Mouse (Mus musculus): ENCODE results near the gene Tbxa2r. TPM values are rescaled to one million over a fixed set of nuclear protein-coding genes. Genes with fewer than 3 reads are reported as not detected.

The Tbxa2r gene
- polyA plus RNA-seq, 2 experiments: 9.2 to 10.8 TPM

- Histone ChIP-seq H3K9me3 (ENCODE audit: control insufficient read depth, low read length) (no peaks in the 10 kb centered on the region), H3K4me1 (ENCODE audit: control insufficient read depth, insufficient read depth, low read length) (peaks cover 8% of the 10 kb centered on the region), H3K36me3 (ENCODE audit: control insufficient read depth, insufficient read depth, low read length) (peaks cover 34% of the 10 kb centered on the region), H3K4me3 (replicated peaks; ENCODE audit: low read length) (peak within 1 kb of the TSS; percentile 94), H3K27me3 (ENCODE audit: control insufficient read depth, insufficient read depth, low read length) (no peaks in the 10 kb centered on the region), H3K27ac (replicated peaks; ENCODE audit: low read depth, low read length) (peak within 1 kb of the TSS; percentile 78), H3K4me2 (replicated peaks; ENCODE audit: low read depth, low read length, severe bottlenecking) (peak within 1 kb of the TSS; percentile 86), H3K9ac (ENCODE audit: low read depth, low read length, severe bottlenecking) (peak within 1 kb of the TSS; percentile 84)
- DNase-seq (ENCODE audit: low spot score) (peak; percentile 98), ATAC-seq (ENCODE audit: low FRiP score, low read depth) (peak; percentile 93)
- peak; percentile 84; the same call in 1 of the 2 replicates for TF ChIP-seq POLR2A (IDR thresholded peaks at IDR 0.05; ENCODE audit: borderline replicate concordance, extremely low read depth, insufficient read depth, insufficient read length)
- WGBS: 6% methylated on average over 52 of the region's 54 CpGs
Measured at GRCm38 (mm10) chr10:81383802-81384604, 55.5 kb downstream of the Tbxa2r start, which contains the start of the genes Dohh and Gm48551. Gene Dohh, plus strand, starts transcription at chr10:81384428. Gene Gm48551, plus strand, starts transcription at chr10:81384466.

GRCm38 (mm10) chr10:81384605-81384982, 56.1 kb downstream of the Tbxa2r start:
- no peak for DNase-seq (ENCODE audit: low spot score)
- peak; percentile 13; the same call in 1 of the 2 replicates for ATAC-seq (ENCODE audit: low FRiP score, low read depth)
- no peaks in the 10 kb centered on the region for H3K27me3 ChIP-seq (ENCODE audit: control insufficient read depth, insufficient read depth, low read length)
- no peak for TF ChIP-seq POLR2A (IDR thresholded peaks at IDR 0.05; ENCODE audit: borderline replicate concordance, extremely low read depth, insufficient read depth, insufficient read length)
- H3K27ac ChIP-seq (replicated peaks; ENCODE audit: low read depth, low read length): peak overlapping the region; percentile 78
- peak overlapping the region; percentile 94 for H3K4me3 ChIP-seq (replicated peaks; ENCODE audit: low read length)
- peak overlapping the region; percentile 84 for H3K9ac ChIP-seq (ENCODE audit: low read depth, low read length, severe bottlenecking)
- peaks cover 10% of the 10 kb centered on the region for H3K4me1 ChIP-seq (ENCODE audit: control insufficient read depth, insufficient read depth, low read length)
- H3K9me3 ChIP-seq (ENCODE audit: control insufficient read depth, low read length): no peaks in the 10 kb centered on the region
- 6% methylated on average over 19 of the region's 19 CpGs for WGBS
- H3K36me3 ChIP-seq (ENCODE audit: control insufficient read depth, insufficient read depth, low read length): peaks cover 38% of the 10 kb centered on the region
- peak overlapping the region; percentile 86 for H3K4me2 ChIP-seq (replicated peaks; ENCODE audit: low read depth, low read length, severe bottlenecking)

Other genes with a start within 250 kb of the Tbxa2r start
Only the 30 nearest of the 33 such genes appear.
- 165 and 176 TPM in 2 replicates for gene Map2k2, start 222.8 kb upstream of the Tbxa2r start, polyA plus RNA-seq (2012; rRNA removed)
- 176 and 199 TPM in 2 replicates for gene Map2k2, start 222.8 kb upstream of the Tbxa2r start, polyA plus RNA-seq (2014; fragmentation: Nextera tagmentation; extraction: Ambion mirVana)
- gene Zbtb7a, start 193.5 kb upstream of the Tbxa2r start, polyA plus RNA-seq (2012; rRNA removed): 17.7 and 21.0 TPM in 2 replicates
- gene Zbtb7a, start 193.5 kb upstream of the Tbxa2r start, polyA plus RNA-seq (2014; fragmentation: Nextera tagmentation; extraction: Ambion mirVana): 30.6 and 35.9 TPM in 2 replicates
- gene Pias4, start 160.8 kb upstream of the Tbxa2r start, polyA plus RNA-seq (2012; rRNA removed): 35.1 and 49.4 TPM in 2 replicates
- 40.4 and 44.2 TPM in 2 replicates for gene Pias4, start 160.8 kb upstream of the Tbxa2r start, polyA plus RNA-seq (2014; fragmentation: Nextera tagmentation; extraction: Ambion mirVana)
- 1,329 and 1,559 TPM in 2 replicates for gene Eef2, start 152.1 kb upstream of the Tbxa2r start, polyA plus RNA-seq (2012; rRNA removed)
- 544 and 581 TPM in 2 replicates for gene Eef2, start 152.1 kb upstream of the Tbxa2r start, polyA plus RNA-seq (2014; fragmentation: Nextera tagmentation; extraction: Ambion mirVana)
- 73.0 and 81.8 TPM in 2 replicates for gene Dapk3, start 145.7 kb upstream of the Tbxa2r start, polyA plus RNA-seq (2012; rRNA removed)
- 57.7 and 60.9 TPM in 2 replicates for gene Dapk3, start 145.7 kb upstream of the Tbxa2r start, polyA plus RNA-seq (2014; fragmentation: Nextera tagmentation; extraction: Ambion mirVana)
- gene 4930442H23Rik, start 144.9 kb upstream of the Tbxa2r start, polyA plus RNA-seq (2012; rRNA removed): not detected in 2 replicates
- not detected in 2 replicates for gene 4930442H23Rik, start 144.9 kb upstream of the Tbxa2r start, polyA plus RNA-seq (2014; fragmentation: Nextera tagmentation; extraction: Ambion mirVana)
- 0.31 and 0.43 TPM in 2 replicates for gene Nmrk2, start 126.7 kb upstream of the Tbxa2r start, polyA plus RNA-seq (2012; rRNA removed)
- 0.64 and 0.87 TPM in 2 replicates for gene Nmrk2, start 126.7 kb upstream of the Tbxa2r start, polyA plus RNA-seq (2014; fragmentation: Nextera tagmentation; extraction: Ambion mirVana)
- 0.67 and 0.74 TPM in 2 replicates for gene Atcay, start 97.9 kb upstream of the Tbxa2r start, polyA plus RNA-seq (2012; rRNA removed)
- 0.25 TPM in 1 of 2 replicates, not detected in the other for gene Atcay, start 97.9 kb upstream of the Tbxa2r start, polyA plus RNA-seq (2014; fragmentation: Nextera tagmentation; extraction: Ambion mirVana)
- gene Zfr2, start 95.6 kb upstream of the Tbxa2r start, polyA plus RNA-seq (2012; rRNA removed): 39.7 and 44.7 TPM in 2 replicates
- 9.7 and 10.5 TPM in 2 replicates for gene Zfr2, start 95.6 kb upstream of the Tbxa2r start, polyA plus RNA-seq (2014; fragmentation: Nextera tagmentation; extraction: Ambion mirVana)
- gene Matk, start 75.8 kb upstream of the Tbxa2r start, polyA plus RNA-seq (2012; rRNA removed): 9.9 and 10.6 TPM in 2 replicates
- 5.9 and 6.8 TPM in 2 replicates for gene Matk, start 75.8 kb upstream of the Tbxa2r start, polyA plus RNA-seq (2014; fragmentation: Nextera tagmentation; extraction: Ambion mirVana)
- 93.0 and 124 TPM in 2 replicates for gene Mrpl54, start 61.8 kb upstream of the Tbxa2r start, polyA plus RNA-seq (2012; rRNA removed)
- 200 and 202 TPM in 2 replicates for gene Mrpl54, start 61.8 kb upstream of the Tbxa2r start, polyA plus RNA-seq (2014; fragmentation: Nextera tagmentation; extraction: Ambion mirVana)
- 77.9 and 102 TPM in 2 replicates for gene Apba3, start 61.8 kb upstream of the Tbxa2r start, polyA plus RNA-seq (2012; rRNA removed)
- gene Apba3, start 61.8 kb upstream of the Tbxa2r start, polyA plus RNA-seq (2014; fragmentation: Nextera tagmentation; extraction: Ambion mirVana): 58.2 and 59.2 TPM in 2 replicates
- gene Tjp3, start 37.1 kb upstream of the Tbxa2r start, polyA plus RNA-seq (2012; rRNA removed): 2.8 and 3.5 TPM in 2 replicates
- gene Tjp3, start 37.1 kb upstream of the Tbxa2r start, polyA plus RNA-seq (2014; fragmentation: Nextera tagmentation; extraction: Ambion mirVana): 5.2 and 6.4 TPM in 2 replicates
- 70.4 and 93.4 TPM in 2 replicates for gene Pip5k1c, start 35.8 kb upstream of the Tbxa2r start, polyA plus RNA-seq (2012; rRNA removed)
- gene Pip5k1c, start 35.8 kb upstream of the Tbxa2r start, polyA plus RNA-seq (2014; fragmentation: Nextera tagmentation; extraction: Ambion mirVana): 53.0 and 60.4 TPM in 2 replicates
- gene Cactin, start 7.6 kb upstream of the Tbxa2r start, polyA plus RNA-seq (2012; rRNA removed): 46.5 and 50.0 TPM in 2 replicates
- 25.3 and 33.9 TPM in 2 replicates for gene Cactin, start 7.6 kb upstream of the Tbxa2r start, polyA plus RNA-seq (2014; fragmentation: Nextera tagmentation; extraction: Ambion mirVana)
- 0.09 and 0.12 TPM in 2 replicates for gene Gipc3, start 14.5 kb downstream of the Tbxa2r start, polyA plus RNA-seq (2012; rRNA removed)
- 0.06 TPM in 2 replicates for gene Gipc3, start 14.5 kb downstream of the Tbxa2r start, polyA plus RNA-seq (2014; fragmentation: Nextera tagmentation; extraction: Ambion mirVana)
- gene Hmg20b, start 21.7 kb downstream of the Tbxa2r start, polyA plus RNA-seq (2012; rRNA removed): 135 and 137 TPM in 2 replicates
- gene Hmg20b, start 21.7 kb downstream of the Tbxa2r start, polyA plus RNA-seq (2014; fragmentation: Nextera tagmentation; extraction: Ambion mirVana): 92.9 and 104 TPM in 2 replicates
- 12.0 and 18.5 TPM in 2 replicates for gene Mfsd12, start 28.8 kb downstream of the Tbxa2r start, polyA plus RNA-seq (2012; rRNA removed)
- 6.8 and 8.0 TPM in 2 replicates for gene Mfsd12, start 28.8 kb downstream of the Tbxa2r start, polyA plus RNA-seq (2014; fragmentation: Nextera tagmentation; extraction: Ambion mirVana)
- 0.43 and 0.95 TPM in 2 replicates for gene 4930404N11Rik, start 37.1 kb downstream of the Tbxa2r start, polyA plus RNA-seq (2012; rRNA removed)
- gene 4930404N11Rik, start 37.1 kb downstream of the Tbxa2r start, polyA plus RNA-seq (2014; fragmentation: Nextera tagmentation; extraction: Ambion mirVana): 0.37 and 0.41 TPM in 2 replicates
- 109 and 142 TPM in 2 replicates for gene Fzr1, start 49.8 kb downstream of the Tbxa2r start, polyA plus RNA-seq (2012; rRNA removed)
- 92.8 and 95.5 TPM in 2 replicates for gene Fzr1, start 49.8 kb downstream of the Tbxa2r start, polyA plus RNA-seq (2014; fragmentation: Nextera tagmentation; extraction: Ambion mirVana)
- gene Dohh, start 55.7 kb downstream of the Tbxa2r start, polyA plus RNA-seq (2012; rRNA removed): 54.3 and 66.7 TPM in 2 replicates
- 60.0 and 63.7 TPM in 2 replicates for gene Dohh, start 55.7 kb downstream of the Tbxa2r start, polyA plus RNA-seq (2014; fragmentation: Nextera tagmentation; extraction: Ambion mirVana)
- gene Gm48551, start 55.7 kb downstream of the Tbxa2r start, polyA plus RNA-seq (2012; rRNA removed): 4.3 and 5.0 TPM in 2 replicates
- 1.1 and 2.9 TPM in 2 replicates for gene Gm48551, start 55.7 kb downstream of the Tbxa2r start, polyA plus RNA-seq (2014; fragmentation: Nextera tagmentation; extraction: Ambion mirVana)
- 6.8 and 9.5 TPM in 2 replicates for gene Gm48552, start 60.3 kb downstream of the Tbxa2r start, polyA plus RNA-seq (2012; rRNA removed)
- gene Gm48552, start 60.3 kb downstream of the Tbxa2r start, polyA plus RNA-seq (2014; fragmentation: Nextera tagmentation; extraction: Ambion mirVana): 0.99 and 1.2 TPM in 2 replicates
- 7.5 and 7.8 TPM in 2 replicates for gene Smim24, start 64.3 kb downstream of the Tbxa2r start, polyA plus RNA-seq (2012; rRNA removed)
- gene Smim24, start 64.3 kb downstream of the Tbxa2r start, polyA plus RNA-seq (2014; fragmentation: Nextera tagmentation; extraction: Ambion mirVana): 4.3 and 4.6 TPM in 2 replicates
- 38.1 and 56.4 TPM in 2 replicates for gene Nfic, start 126.9 kb downstream of the Tbxa2r start, polyA plus RNA-seq (2012; rRNA removed)
- gene Nfic, start 126.9 kb downstream of the Tbxa2r start, polyA plus RNA-seq (2014; fragmentation: Nextera tagmentation; extraction: Ambion mirVana): 97.3 and 98.9 TPM in 2 replicates
- gene Celf5, start 154.0 kb downstream of the Tbxa2r start, polyA plus RNA-seq (2012; rRNA removed): 5.9 and 7.9 TPM in 2 replicates
- 0.85 and 1.6 TPM in 2 replicates for gene Celf5, start 154.0 kb downstream of the Tbxa2r start, polyA plus RNA-seq (2014; fragmentation: Nextera tagmentation; extraction: Ambion mirVana)
- gene Ncln, start 167.7 kb downstream of the Tbxa2r start, polyA plus RNA-seq (2012; rRNA removed): 218 and 324 TPM in 2 replicates
- gene Ncln, start 167.7 kb downstream of the Tbxa2r start, polyA plus RNA-seq (2014; fragmentation: Nextera tagmentation; extraction: Ambion mirVana): 76.4 and 89.7 TPM in 2 replicates
- 0.50 and 0.79 TPM in 2 replicates for gene S1pr4, start 171.4 kb downstream of the Tbxa2r start, polyA plus RNA-seq (2012; rRNA removed)
- gene S1pr4, start 171.4 kb downstream of the Tbxa2r start, polyA plus RNA-seq (2014; fragmentation: Nextera tagmentation; extraction: Ambion mirVana): 0.23 and 0.66 TPM in 2 replicates
- 3.7 and 3.8 TPM in 2 replicates for gene Gna15, start 195.5 kb downstream of the Tbxa2r start, polyA plus RNA-seq (2012; rRNA removed)
- 3.4 and 3.8 TPM in 2 replicates for gene Gna15, start 195.5 kb downstream of the Tbxa2r start, polyA plus RNA-seq (2014; fragmentation: Nextera tagmentation; extraction: Ambion mirVana)
- 97.4 and 116 TPM in 2 replicates for gene Gna11, start 216.5 kb downstream of the Tbxa2r start, polyA plus RNA-seq (2012; rRNA removed)
- 89.1 and 91.7 TPM in 2 replicates for gene Gna11, start 216.5 kb downstream of the Tbxa2r start, polyA plus RNA-seq (2014; fragmentation: Nextera tagmentation; extraction: Ambion mirVana)

Data from limb, embryonic 14.5 days (tissue).